Mouse (Mus musculus): ENCODE results near the gene Dclre1b. TPM values are rescaled to one million over a fixed set of nuclear protein-coding genes. Genes with fewer than 3 reads are reported as not detected.

Dclre1b gene
- polyA plus RNA-seq, 2 experiments = 11.4 to 32.2 TPM

DNA sequence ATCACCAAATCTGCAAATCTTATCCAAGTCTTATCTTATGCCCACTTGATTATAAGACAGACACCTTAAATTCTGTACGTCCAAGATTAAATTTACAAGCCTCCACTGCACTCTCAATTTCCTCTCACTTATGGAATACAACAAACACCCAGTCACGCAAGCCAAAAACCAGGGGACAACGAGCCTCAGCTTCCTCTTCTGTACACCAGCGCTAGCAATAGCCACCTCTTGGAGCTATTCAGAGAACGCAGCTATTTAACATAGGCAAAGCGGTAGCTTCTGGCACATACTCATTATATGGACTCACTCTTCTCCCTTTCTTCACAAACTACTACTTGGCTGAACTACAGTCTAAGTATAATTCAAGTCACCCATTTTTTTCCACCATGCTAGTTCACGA, 30.1 kb downstream of the Dclre1b start:
- H3K4me3 ChIP-seq (replicated peaks; ENCODE audit: low read length) = no peak overlapping the region
- peaks cover 12% of the 10 kb centered on the region for H3K36me3 ChIP-seq (ENCODE audit: control insufficient read depth, insufficient read depth, low read length)
- no peak for TF ChIP-seq POLR2A (IDR thresholded peaks at IDR 0.05; ENCODE audit: borderline replicate concordance, extremely low read depth, insufficient read depth, insufficient read length)
- no peaks in the 10 kb centered on the region for H3K9me3 ChIP-seq (ENCODE audit: control insufficient read depth, low read length)
- H3K4me1 ChIP-seq (ENCODE audit: control insufficient read depth, insufficient read depth, low read length) = no peaks in the 10 kb centered on the region
- H3K4me2 ChIP-seq (replicated peaks; ENCODE audit: low read depth, low read length, severe bottlenecking) = no peak overlapping the region
- ATAC-seq (ENCODE audit: low FRiP score, low read depth) = no peak
- H3K27ac ChIP-seq (replicated peaks; ENCODE audit: low read depth, low read length) = no peak overlapping the region
- H3K9ac ChIP-seq (ENCODE audit: low read depth, low read length, severe bottlenecking) = no peak overlapping the region
- DNase-seq (ENCODE audit: low spot score) = no peak
- H3K27me3 ChIP-seq (ENCODE audit: control insufficient read depth, insufficient read depth, low read length) = no peaks in the 10 kb centered on the region
- WGBS = 83% methylated on average over 7 of the region's 7 CpGs

DNA sequence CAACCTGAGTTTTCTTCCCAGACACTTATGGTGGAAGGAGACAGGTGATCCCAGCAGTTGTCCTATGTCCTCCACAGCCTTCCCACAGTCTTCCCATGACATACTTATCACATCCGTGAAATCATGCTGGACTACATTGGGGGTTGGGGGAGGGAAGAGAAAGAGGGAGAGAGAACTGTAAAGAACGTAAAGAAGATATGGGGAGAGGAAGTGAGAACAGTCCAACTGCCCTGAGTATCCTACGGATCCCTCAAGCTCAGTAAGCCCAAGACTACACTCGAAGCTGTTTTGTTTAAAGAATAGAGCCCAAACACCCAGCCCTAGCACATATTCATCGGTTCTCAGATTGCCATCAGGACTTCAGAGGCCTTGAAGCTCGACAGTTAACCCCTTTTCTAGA, 30.6 kb downstream of the Dclre1b start:
- ATAC-seq (ENCODE audit: low FRiP score, low read depth) = no peak
- Histone ChIP-seq H3K4me1 (ENCODE audit: control insufficient read depth, insufficient read depth, low read length) (no peaks in the 10 kb centered on the region), H3K36me3 (ENCODE audit: control insufficient read depth, insufficient read depth, low read length) (peaks cover 12% of the 10 kb centered on the region), H3K9ac (ENCODE audit: low read depth, low read length, severe bottlenecking) (no peak overlapping the region), H3K27me3 (ENCODE audit: control insufficient read depth, insufficient read depth, low read length) (no peaks in the 10 kb centered on the region), H3K4me3 (replicated peaks; ENCODE audit: low read length) (no peak overlapping the region), H3K27ac (replicated peaks; ENCODE audit: low read depth, low read length) (no peak overlapping the region), H3K4me2 (replicated peaks; ENCODE audit: low read depth, low read length, severe bottlenecking) (no peak overlapping the region), H3K9me3 (ENCODE audit: control insufficient read depth, low read length) (no peaks in the 10 kb centered on the region)
- no peak for TF ChIP-seq POLR2A (IDR thresholded peaks at IDR 0.05; ENCODE audit: borderline replicate concordance, extremely low read depth, insufficient read depth, insufficient read length)
- 90% methylated on average over 6 of the region's 6 CpGs for WGBS
- no peak for DNase-seq (ENCODE audit: low spot score)

DNA sequence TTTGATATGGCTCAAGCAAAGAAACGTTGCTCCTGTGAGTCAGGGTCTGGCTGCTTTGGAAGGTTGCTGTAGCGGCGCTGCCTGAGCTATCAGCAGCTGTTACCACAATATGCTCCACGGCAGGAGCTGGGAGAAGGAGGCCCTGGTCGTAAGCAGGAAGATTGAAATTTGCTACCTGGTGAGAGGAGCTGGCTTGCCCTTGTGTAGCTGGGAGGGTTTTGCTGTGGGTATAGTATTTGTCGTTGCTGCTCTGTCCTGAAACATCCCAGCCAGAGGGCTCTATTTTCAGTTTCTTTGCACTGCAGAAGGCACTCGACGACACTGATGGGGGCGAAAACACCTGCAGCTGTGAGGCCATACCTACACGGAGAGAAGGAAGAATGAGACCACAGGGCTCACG, 31.3 kb downstream of the Dclre1b start:
- TF ChIP-seq POLR2A (IDR thresholded peaks at IDR 0.05; ENCODE audit: borderline replicate concordance, extremely low read depth, insufficient read depth, insufficient read length) = no peak
- H3K36me3 ChIP-seq (ENCODE audit: control insufficient read depth, insufficient read depth, low read length) = peaks cover 12% of the 10 kb centered on the region
- ATAC-seq (ENCODE audit: low FRiP score, low read depth) (no peak), DNase-seq (ENCODE audit: low spot score) (no peak)
- no peak overlapping the region for H3K4me2 ChIP-seq (replicated peaks; ENCODE audit: low read depth, low read length, severe bottlenecking)
- H3K9me3 ChIP-seq (ENCODE audit: control insufficient read depth, low read length) = no peaks in the 10 kb centered on the region
- no peak overlapping the region for H3K9ac ChIP-seq (ENCODE audit: low read depth, low read length, severe bottlenecking)
- WGBS = 85% methylated on average over 11 of the region's 11 CpGs
- no peak overlapping the region for H3K27ac ChIP-seq (replicated peaks; ENCODE audit: low read depth, low read length)
- H3K4me1 ChIP-seq (ENCODE audit: control insufficient read depth, insufficient read depth, low read length) = no peaks in the 10 kb centered on the region
- H3K4me3 ChIP-seq (replicated peaks; ENCODE audit: low read length) = no peak overlapping the region
- no peaks in the 10 kb centered on the region for H3K27me3 ChIP-seq (ENCODE audit: control insufficient read depth, insufficient read depth, low read length)

DNA sequence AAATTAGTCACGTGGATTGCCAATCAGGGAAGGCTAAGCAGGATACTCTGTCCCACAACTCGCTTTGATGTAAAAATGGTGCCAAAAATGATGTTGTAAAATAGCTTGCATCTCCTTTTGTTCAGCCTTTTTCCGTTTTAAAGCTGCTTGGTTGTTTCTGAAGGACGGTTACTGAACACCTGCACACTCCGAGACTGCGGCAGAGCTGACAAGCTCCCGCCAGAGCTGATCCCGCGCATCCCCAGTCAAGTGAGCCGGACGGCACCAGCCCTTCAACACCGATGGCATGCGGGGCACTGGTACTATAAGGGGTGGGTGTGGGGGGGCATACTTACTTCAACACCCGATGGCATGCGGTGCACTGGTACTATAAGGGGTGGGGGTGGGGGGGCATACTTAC, 35.2 kb downstream of the Dclre1b start:
- no peak overlapping the region for H3K27ac ChIP-seq (replicated peaks; ENCODE audit: low read depth, low read length)
- TF ChIP-seq POLR2A (IDR thresholded peaks at IDR 0.05; ENCODE audit: borderline replicate concordance, extremely low read depth, insufficient read depth, insufficient read length) = no peak
- peaks cover 25% of the 10 kb centered on the region for H3K36me3 ChIP-seq (ENCODE audit: control insufficient read depth, insufficient read depth, low read length)
- H3K4me3 ChIP-seq (replicated peaks; ENCODE audit: low read length) = no peak overlapping the region
- no peaks in the 10 kb centered on the region for H3K9me3 ChIP-seq (ENCODE audit: control insufficient read depth, low read length)
- H3K4me1 ChIP-seq (ENCODE audit: control insufficient read depth, insufficient read depth, low read length) = peaks cover 9% of the 10 kb centered on the region
- no peaks in the 10 kb centered on the region for H3K27me3 ChIP-seq (ENCODE audit: control insufficient read depth, insufficient read depth, low read length)
- H3K9ac ChIP-seq (ENCODE audit: low read depth, low read length, severe bottlenecking) = no peak overlapping the region
- no peak overlapping the region for H3K4me2 ChIP-seq (replicated peaks; ENCODE audit: low read depth, low read length, severe bottlenecking)
- 71% methylated on average over 15 of the region's 15 CpGs for WGBS
- ATAC-seq (ENCODE audit: low FRiP score, low read depth) = no peak
- no peak for DNase-seq (ENCODE audit: low spot score)

DNA sequence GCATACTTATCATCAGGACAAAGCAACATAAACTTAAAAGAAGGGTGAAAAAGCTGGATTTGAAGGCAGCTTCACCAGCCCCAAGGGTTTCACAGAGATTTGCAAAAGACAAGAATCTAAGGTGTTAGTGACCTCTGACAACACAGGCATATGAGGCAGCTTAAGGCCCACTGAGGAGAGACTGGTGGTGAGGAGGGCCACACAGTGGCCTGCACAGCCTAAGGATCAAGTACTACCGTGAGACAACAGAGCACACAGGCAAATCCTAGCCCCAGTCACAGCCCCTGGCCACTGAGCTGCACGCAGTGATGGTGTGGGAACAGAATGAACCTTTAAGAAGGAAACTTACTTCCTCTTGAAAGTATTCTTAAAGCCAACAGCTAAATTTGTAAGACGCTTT, 35.7 kb downstream of the Dclre1b start:
- no peak overlapping the region for H3K4me3 ChIP-seq (replicated peaks; ENCODE audit: low read length)
- H3K9me3 ChIP-seq (ENCODE audit: control insufficient read depth, low read length) = no peaks in the 10 kb centered on the region
- ATAC-seq (ENCODE audit: low FRiP score, low read depth) (no peak), DNase-seq (ENCODE audit: low spot score) (no peak)
- peaks cover 9% of the 10 kb centered on the region for H3K4me1 ChIP-seq (ENCODE audit: control insufficient read depth, insufficient read depth, low read length)
- WGBS = 76% methylated on average over 3 of the region's 3 CpGs
- H3K36me3 ChIP-seq (ENCODE audit: control insufficient read depth, insufficient read depth, low read length) = peaks cover 30% of the 10 kb centered on the region
- no peaks in the 10 kb centered on the region for H3K27me3 ChIP-seq (ENCODE audit: control insufficient read depth, insufficient read depth, low read length)
- no peak overlapping the region for H3K4me2 ChIP-seq (replicated peaks; ENCODE audit: low read depth, low read length, severe bottlenecking)
- H3K27ac ChIP-seq (replicated peaks; ENCODE audit: low read depth, low read length) = no peak overlapping the region
- H3K9ac ChIP-seq (ENCODE audit: low read depth, low read length, severe bottlenecking) = no peak overlapping the region
- no peak for TF ChIP-seq POLR2A (IDR thresholded peaks at IDR 0.05; ENCODE audit: borderline replicate concordance, extremely low read depth, insufficient read depth, insufficient read length)

DNA sequence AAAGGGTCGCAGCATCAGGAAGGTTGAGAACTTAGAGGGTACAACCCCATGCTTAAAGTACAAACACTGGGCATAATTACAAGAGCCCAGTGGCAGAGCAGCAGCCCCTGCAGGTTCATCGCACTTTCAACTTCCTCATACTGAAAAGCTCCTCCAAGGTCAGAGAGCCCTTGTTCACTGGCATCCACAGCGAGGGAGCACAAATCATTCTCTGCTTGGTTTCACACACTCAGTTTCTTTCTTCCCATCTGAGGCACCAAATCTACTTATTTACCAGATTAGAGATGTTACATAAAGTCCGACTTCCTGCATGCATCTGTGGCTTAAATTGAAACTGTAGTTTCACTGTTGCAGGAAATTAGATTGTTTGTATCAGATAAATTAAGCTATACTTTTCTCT, 36.4 kb downstream of the Dclre1b start:
- peaks cover 34% of the 10 kb centered on the region for H3K36me3 ChIP-seq (ENCODE audit: control insufficient read depth, insufficient read depth, low read length)
- no peak overlapping the region for H3K4me2 ChIP-seq (replicated peaks; ENCODE audit: low read depth, low read length, severe bottlenecking)
- no peaks in the 10 kb centered on the region for H3K27me3 ChIP-seq (ENCODE audit: control insufficient read depth, insufficient read depth, low read length)
- ATAC-seq (ENCODE audit: low FRiP score, low read depth) (no peak), DNase-seq (ENCODE audit: low spot score) (no peak)
- H3K27ac ChIP-seq (replicated peaks; ENCODE audit: low read depth, low read length) = no peak overlapping the region
- no peak overlapping the region for H3K9ac ChIP-seq (ENCODE audit: low read depth, low read length, severe bottlenecking)
- no peak overlapping the region for H3K4me3 ChIP-seq (replicated peaks; ENCODE audit: low read length)
- 89% methylated on average over 4 of the region's 4 CpGs for WGBS
- TF ChIP-seq POLR2A (IDR thresholded peaks at IDR 0.05; ENCODE audit: borderline replicate concordance, extremely low read depth, insufficient read depth, insufficient read length) = no peak
- H3K9me3 ChIP-seq (ENCODE audit: control insufficient read depth, low read length) = no peaks in the 10 kb centered on the region
- peaks cover 9% of the 10 kb centered on the region for H3K4me1 ChIP-seq (ENCODE audit: control insufficient read depth, insufficient read depth, low read length)

Data from limb, embryonic 14.5 days (tissue).